Mouse (Mus musculus) CH12.LX (cell line): ENCODE data around the gene Tbc1d14. TPM values are rescaled to one million over a fixed set of nuclear protein-coding genes. Genes with fewer than 3 reads are reported as not detected.

Experiments used
- DNase-seq: peaks from one replicate; pipeline ENCODE4 v3.0.0-alpha.2; 2013; ENCODE audit errors: extremely low read depth
- H3K27ac ChIP-seq: 2 replicates; pipeline ENCODE4 v1.5.1; 2012; ENCODE audit warnings: low read depth, mild to moderate bottlenecking, control low read depth, moderate library complexity; ENCODE audit not compliant: insufficient read depth
- H3K27me3 ChIP-seq: replicated peaks from 2 replicates; pipeline ENCODE3; 2012; ENCODE audit warnings: inconsistent platforms
- H3K36me3 ChIP-seq, 2 experiments: replicated peaks in 1 of 2; 2 replicates each; pipeline versions ENCODE3 to v1.6.1; 2012; ENCODE audit warnings: inconsistent platforms in 1 of 2, low read length in 1 of 2, mild to moderate bottlenecking in 1 of 2, mixed read lengths in 1 of 2, moderate library complexity in 1 of 2; ENCODE audit not compliant: control insufficient read depth in 1 of 2, insufficient read depth in 1 of 2
- H3K4me1 ChIP-seq, 2 experiments: 2 replicates each; pipeline ENCODE4 v1.6.1; 2012; ENCODE audit warnings: inconsistent platforms in 1 of 2, moderate library complexity in 1 of 2; ENCODE audit not compliant: insufficient read depth in 2 of 2, control insufficient read depth in 1 of 2
- H3K4me2 ChIP-seq: 2 replicates; pipeline ENCODE4 v1.6.1; 2012; ENCODE audit warnings: low read depth, mild to moderate bottlenecking, control low read depth; ENCODE audit not compliant: poor library complexity, insufficient read depth, severe bottlenecking
- H3K4me3 ChIP-seq, 3 experiments: fragments of 150-350 bp in 1 of 3; sonication (generic) in 1 of 3; replicated peaks in 1 of 3; 2 replicates each; pipeline versions ENCODE3 to v1.5.1; 2011 to 2012; ENCODE audit warnings: low read depth in 2 of 3, low read length in 2 of 3, mild to moderate bottlenecking in 2 of 3, moderate library complexity in 2 of 3, control low read depth in 1 of 3, improper control_type of control experiment in 1 of 3, inconsistent platforms in 1 of 3, mixed read lengths in 1 of 3; ENCODE audit not compliant: poor library complexity in 1 of 3
- H3K79me2 ChIP-seq: replicated peaks from 2 replicates; pipeline ENCODE4 v1.6.1; 2012; ENCODE audit warnings: mild to moderate bottlenecking, moderate library complexity; ENCODE audit not compliant: control insufficient read depth, poor library complexity, insufficient read depth, severe bottlenecking; ENCODE audit errors: extremely low read depth
- H3K9ac ChIP-seq: 2 replicates; pipeline ENCODE4 v1.6.1; 2012; ENCODE audit warnings: low read depth, mild to moderate bottlenecking, control low read depth, moderate library complexity; ENCODE audit not compliant: insufficient read depth
- H3K9me3 ChIP-seq: replicated peaks from 2 replicates; pipeline ENCODE3; 2012; ENCODE audit warnings: low read length, inconsistent platforms, mixed read lengths
- BHLHE40 ChIP-seq: IDR thresholded peaks from 2 replicates; pipeline ENCODE4 v1.6.1; 2011; ENCODE audit warnings: mild to moderate bottlenecking, low read depth, low read length, improper control_type of control experiment
- CHD2 ChIP-seq: IDR thresholded peaks from 2 replicates; pipeline ENCODE4 v1.6.1; 2011; ENCODE audit warnings: low read length, improper control_type of control experiment
- E2F4 ChIP-seq: IDR thresholded peaks from 2 replicates; pipeline ENCODE4 v1.6.1; 2011; ENCODE audit warnings: low read depth, low read length, improper control_type of control experiment; ENCODE audit not compliant: insufficient replicate concordance
- ELF1 ChIP-seq: IDR thresholded peaks from 2 replicates; pipeline ENCODE4 v1.6.1; 2014; ENCODE audit warnings: low read depth, mild to moderate bottlenecking, inconsistent platforms, low read length, improper control_type of control experiment
- HCFC1 ChIP-seq: IDR thresholded peaks from 2 replicates; pipeline ENCODE4 v1.6.1; 2012; ENCODE audit warnings: low read depth, mild to moderate bottlenecking, inconsistent platforms, low read length, improper control_type of control experiment
- IRF4 ChIP-seq: IDR thresholded peaks from 2 replicates; pipeline ENCODE4 v1.6.1; 2014; ENCODE audit warnings: low read depth, mild to moderate bottlenecking, inconsistent platforms, low read length, improper control_type of control experiment
- JUND ChIP-seq: conservative IDR thresholded peaks from 2 replicates; pipeline ENCODE4 v1.6.1; 2011; ENCODE audit warnings: low read depth, low read length, improper control_type of control experiment
- MAFK ChIP-seq: IDR thresholded peaks from 2 replicates; pipeline ENCODE4 v1.6.1; 2011; ENCODE audit warnings: low read length, improper control_type of control experiment; ENCODE audit not compliant: insufficient replicate concordance
- MAZ ChIP-seq: IDR thresholded peaks from 2 replicates; pipeline ENCODE4 v1.6.1; 2012; ENCODE audit warnings: low read depth, mild to moderate bottlenecking, inconsistent platforms, low read length, improper control_type of control experiment, moderate library complexity
- MEF2A ChIP-seq: IDR thresholded peaks from 2 replicates; pipeline ENCODE4 v1.6.1; 2014; ENCODE audit warnings: low read depth, mild to moderate bottlenecking, inconsistent platforms, low read length, improper control_type of control experiment, borderline replicate concordance
- MXI1 ChIP-seq: IDR thresholded peaks from 2 replicates; pipeline ENCODE4 v1.6.1; 2011; ENCODE audit warnings: mild to moderate bottlenecking, low read depth, low read length, improper control_type of control experiment
- MYC ChIP-seq: IDR thresholded peaks from 2 replicates; pipeline ENCODE4 v1.6.1; 2011; ENCODE audit warnings: low read depth, mild to moderate bottlenecking, improper control_type of control experiment, low read length
- NELFE ChIP-seq: IDR thresholded peaks from 2 replicates; pipeline ENCODE4 v1.6.1; 2011; ENCODE audit warnings: low read depth, low read length, improper control_type of control experiment
- NRF1 ChIP-seq: IDR thresholded peaks from 2 replicates; pipeline ENCODE4 v1.6.1; 2014; ENCODE audit warnings: low read depth, mild to moderate bottlenecking, inconsistent platforms, low read length, improper control_type of control experiment, moderate library complexity
- PAX5 ChIP-seq: IDR thresholded peaks from 2 replicates; pipeline ENCODE4 v1.6.1; 2012; ENCODE audit warnings: low read length, inconsistent platforms, mixed read lengths
- POLR2A ChIP-seq: IDR thresholded peaks from 2 replicates; pipeline ENCODE4 v1.6.1; 2011; ENCODE audit warnings: low read depth, mild to moderate bottlenecking, improper control_type of control experiment, low read length
- POLR2AphosphoS2 ChIP-seq: IDR thresholded peaks from 2 replicates; pipeline ENCODE4 v1.6.1; 2011; ENCODE audit warnings: low read depth, low read length, improper control_type of control experiment
- RAD21 ChIP-seq: IDR thresholded peaks from 2 replicates; pipeline ENCODE4 v1.6.1; 2011; ENCODE audit warnings: low read depth, mild to moderate bottlenecking, low read length, improper control_type of control experiment, moderate library complexity
- SMC3 ChIP-seq: IDR thresholded peaks from 2 replicates; pipeline ENCODE4 v1.6.1; 2011; ENCODE audit warnings: low read depth, low read length, improper control_type of control experiment
- TCF12 ChIP-seq: IDR thresholded peaks from 2 replicates; pipeline ENCODE4 v1.6.1; 2014; ENCODE audit warnings: low read depth, mild to moderate bottlenecking, inconsistent platforms, low read length, improper control_type of control experiment
- UBTF ChIP-seq: IDR thresholded peaks from 2 replicates; pipeline ENCODE4 v1.6.1; 2012; ENCODE audit warnings: low read depth, mild to moderate bottlenecking, inconsistent platforms, low read length, improper control_type of control experiment, moderate library complexity
- USF1 ChIP-seq: IDR thresholded peaks from 2 replicates; pipeline ENCODE4 v1.6.1; 2014; ENCODE audit warnings: low read depth, mild to moderate bottlenecking, inconsistent platforms, low read length, improper control_type of control experiment
- USF2 ChIP-seq: conservative IDR thresholded peaks from 2 replicates; pipeline ENCODE4 v1.6.1; 2011; ENCODE audit warnings: low read depth, low read length, improper control_type of control experiment
- ZC3H11A ChIP-seq: IDR thresholded peaks from 2 replicates; pipeline ENCODE4 v1.6.1; 2012; ENCODE audit warnings: low read depth, mild to moderate bottlenecking, inconsistent platforms, low read length, improper control_type of control experiment
- ZNF384 ChIP-seq: IDR thresholded peaks from 2 replicates; pipeline ENCODE4 v1.6.1; 2012; ENCODE audit warnings: low read depth, low read length, improper control_type of control experiment, inconsistent platforms
- dilution Hi-C: fragments of 300-500 bp; cut with MboI; formaldehyde crosslinking; loops from 2 replicates; pipeline ENCODE4 v1.14.3; 2020; ENCODE audit warnings: low sequenced_read_pairs; ENCODE audit not compliant: extremely low pct_unique_long_range_greater_than_20kb, extremely low pct_ligation_motif_present
- in situ Hi-C: fragments of 300-500 bp; cut with MboI; formaldehyde crosslinking; loops from 3 replicates; pipeline ENCODE4 v1.14.3; 2019; ENCODE audit warnings: low sequenced_read_pairs, low pct_ligation_motif_present, low pct_unique_long_range_greater_than_20kb, mixed read lengths
- polyA plus RNA-seq: library from polyadenylated mRNA; unstranded; fragments of >175 nt; gene quantifications from 2 replicates; pipeline ENCODE4 v1.2.1, GENCODE M21; 2012; ENCODE audit warnings: low read depth; ENCODE audit not compliant: insufficient read length
- total RNA-seq, 2 experiments: library from RNA; depleted of rRNA; stranded (reverse); fragments of 300-350 nt in 1 of 2; fragments of >200 nt in 1 of 2; gene quantifications; 2 replicates each; pipeline ENCODE4 v1.2.3; 2012 to 2014

Gene Tbc1d14
- total and polyA plus RNA-seq, 3 experiments, result 5.7 to 29.1 (median 10.1) TPM

GRCm38 (mm10) chr5:36581924-36582642 is 11.0 kb downstream of the Tbc1d14 start (continued):
- peak; percentile 88 for TF ChIP-seq TCF12
- peak; percentile 66 for TF ChIP-seq BHLHE40
- TF ChIP-seq POLR2AphosphoS2, result 0 out of 2 replicates have a peak, but pooled peaks have one; percentile 21
- peak; percentile 33; the same call in 1 of the 2 replicates for TF ChIP-seq MEF2A
- peak; percentile 27; the same call in 1 of the 2 replicates for TF ChIP-seq SMC3
- TF ChIP-seq ZNF384, result no peak
- peak; percentile 91 for TF ChIP-seq ELF1
- TF ChIP-seq POLR2A, result peak; percentile 88
- TF ChIP-seq MAZ, result peak; percentile 98; the same call in 1 of the 2 replicates

DNA sequence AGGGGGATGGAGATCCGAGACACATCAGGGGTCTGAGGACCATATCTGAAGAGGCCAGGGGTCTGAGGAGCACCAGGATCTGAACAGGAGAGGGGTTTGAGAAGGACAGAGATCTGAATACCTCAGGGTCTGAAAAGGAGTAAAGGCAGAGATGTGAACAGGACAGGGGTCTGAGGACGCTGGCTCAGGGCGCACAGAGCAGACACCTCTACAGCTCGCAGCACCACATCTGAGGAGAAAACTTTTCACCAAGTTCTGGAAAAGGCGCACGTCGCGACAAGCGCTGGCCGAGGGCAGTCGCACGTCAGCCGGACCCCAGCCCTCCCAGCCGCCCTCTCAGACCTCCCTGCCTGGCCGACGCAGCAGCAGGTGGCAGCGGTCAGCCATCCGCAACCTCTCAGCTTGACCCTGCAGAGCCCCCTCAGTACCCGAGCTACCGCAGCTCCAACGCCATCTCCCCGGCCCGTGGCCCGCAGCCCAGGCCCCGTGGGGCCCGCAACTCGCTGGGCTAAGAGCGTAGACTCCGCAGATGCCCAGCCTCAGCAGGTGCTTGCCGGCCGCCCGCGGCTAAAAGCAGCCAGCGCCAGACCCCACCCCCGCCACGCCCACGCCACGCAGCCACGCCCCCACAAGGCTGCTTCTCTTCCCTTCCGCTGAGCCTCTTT is 11.7 kb downstream of the Tbc1d14 start:
- no peak overlapping the region for H3K27ac ChIP-seq
- in situ Hi-C loops (loop anchor here (5.0 kb wide), 2 partner anchors 54 to 99 kb away; partner anchors contain the start of genes Ccdc96 and Tada2b), dilution Hi-C loops (no loop called here)
- DNase-seq, result no peak
- H3K79me2 ChIP-seq, result peaks cover 16% of the 10 kb centered on the region
- TF ChIP-seq HCFC1 (no peak), ZC3H11A (no peak), UBTF (no peak; the same call in 1 of the 2 replicates), CHD2 (no peak; the same call in 1 of the 2 replicates), IRF4 (no peak), JUND (no peak), MEF2A (no peak), USF1 (no peak), E2F4 (no peak), RAD21 (no peak), MXI1 (no peak), MAFK (no peak), MYC (no peak), USF2 (no peak), ELF1 (no peak), PAX5 (no peak), NRF1 (no peak), NELFE (no peak)
- H3K27me3 ChIP-seq, result peaks cover 3% of the 10 kb centered on the region
- peak overlapping the region; percentile 58 for H3K9ac ChIP-seq
- H3K4me1 ChIP-seq, result peaks cover 20 to 53% of the 10 kb centered on the region in 2 experiments
- H3K4me2 ChIP-seq, result peak overlapping the region; percentile 95
- H3K36me3 ChIP-seq, result no peaks in the 10 kb centered on the region
- H3K9me3 ChIP-seq, result peaks cover 3% of the 10 kb centered on the region
- H3K4me3 ChIP-seq, result peak overlapping the region; percentile 72 to 90 (median 77)
